Mouse (Mus musculus) C2C12 (cell line): Measurements from ENCODE around the gene Mrln.

Source experiments
- CEBPB ChIP-seq: IDR thresholded peaks from one replicate; pipeline ENCODE4 v1.6.1; 2011; ENCODE audit warnings: low read depth, mild to moderate bottlenecking, control low read depth, moderate library complexity
- CTCF ChIP-seq: IDR thresholded peaks from one replicate; pipeline ENCODE4 v1.5.1; 2011; ENCODE audit not compliant: control insufficient read depth, insufficient read depth, insufficient read length
- FOSL1 ChIP-seq: IDR thresholded peaks from one replicate; pipeline ENCODE4 v1.8.0; 2011; ENCODE audit warnings: mild to moderate bottlenecking, low read length; ENCODE audit not compliant: poor library complexity, insufficient read depth, severe bottlenecking
- MAX ChIP-seq: IDR thresholded peaks from one replicate; pipeline ENCODE4 v1.6.1; 2011; ENCODE audit warnings: mild to moderate bottlenecking, control low read depth
- MYOD1 ChIP-seq: IDR thresholded peaks from one replicate; pipeline ENCODE4 v1.6.1; 2011; ENCODE audit warnings: low read depth; ENCODE audit not compliant: control insufficient read depth, insufficient read length
- MYOG ChIP-seq: IDR thresholded peaks from one replicate; pipeline ENCODE4 v1.6.1; 2011; ENCODE audit not compliant: control insufficient read depth, insufficient read length; ENCODE audit errors: extremely low read depth
- USF1 ChIP-seq: IDR thresholded peaks from one replicate; pipeline ENCODE4 v1.6.1; 2011; ENCODE audit warnings: low read depth, mild to moderate bottlenecking, control low read depth, moderate library complexity

DNA sequence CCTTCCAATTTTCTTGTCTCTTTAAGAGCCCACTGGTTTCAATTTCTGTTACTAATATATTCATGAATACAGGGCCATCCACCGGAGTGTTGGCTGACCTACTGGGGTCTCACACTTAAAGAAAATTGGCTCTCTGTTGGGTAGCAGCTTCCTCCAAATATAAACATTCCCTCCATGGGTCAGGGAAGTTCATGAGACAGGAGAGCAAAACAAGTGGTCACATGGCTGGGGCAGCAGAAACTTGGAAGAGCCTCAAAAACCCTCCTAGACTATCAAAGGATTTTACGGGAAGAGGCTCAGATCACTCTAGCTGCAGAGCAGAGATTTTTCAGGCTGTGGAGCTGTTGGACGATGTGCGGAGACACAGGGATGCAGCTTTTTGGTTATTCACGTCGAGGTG lies 21.3 kb downstream of the Mrln start:
- TF ChIP-seq CTCF = no peak
- no peak for TF ChIP-seq MAX
- no peak for TF ChIP-seq FOSL1
- TF ChIP-seq CEBPB = no peak
- TF ChIP-seq USF1 = no peak
- TF ChIP-seq MYOG = no peak
- TF ChIP-seq MYOD1 = no peak
